Mouse (Mus musculus): ENCODE measurements at regions not wholly inside any gene's neighbourhood (a gene's known extent, or its start where the extent isn't known, plus 50 kb on each side); places are given as distances from the start of the nearest gene placed in this dataset.
A peak's percentile ranks its signal among the peaks of the same experiment; 100 is the strongest.

DNA sequence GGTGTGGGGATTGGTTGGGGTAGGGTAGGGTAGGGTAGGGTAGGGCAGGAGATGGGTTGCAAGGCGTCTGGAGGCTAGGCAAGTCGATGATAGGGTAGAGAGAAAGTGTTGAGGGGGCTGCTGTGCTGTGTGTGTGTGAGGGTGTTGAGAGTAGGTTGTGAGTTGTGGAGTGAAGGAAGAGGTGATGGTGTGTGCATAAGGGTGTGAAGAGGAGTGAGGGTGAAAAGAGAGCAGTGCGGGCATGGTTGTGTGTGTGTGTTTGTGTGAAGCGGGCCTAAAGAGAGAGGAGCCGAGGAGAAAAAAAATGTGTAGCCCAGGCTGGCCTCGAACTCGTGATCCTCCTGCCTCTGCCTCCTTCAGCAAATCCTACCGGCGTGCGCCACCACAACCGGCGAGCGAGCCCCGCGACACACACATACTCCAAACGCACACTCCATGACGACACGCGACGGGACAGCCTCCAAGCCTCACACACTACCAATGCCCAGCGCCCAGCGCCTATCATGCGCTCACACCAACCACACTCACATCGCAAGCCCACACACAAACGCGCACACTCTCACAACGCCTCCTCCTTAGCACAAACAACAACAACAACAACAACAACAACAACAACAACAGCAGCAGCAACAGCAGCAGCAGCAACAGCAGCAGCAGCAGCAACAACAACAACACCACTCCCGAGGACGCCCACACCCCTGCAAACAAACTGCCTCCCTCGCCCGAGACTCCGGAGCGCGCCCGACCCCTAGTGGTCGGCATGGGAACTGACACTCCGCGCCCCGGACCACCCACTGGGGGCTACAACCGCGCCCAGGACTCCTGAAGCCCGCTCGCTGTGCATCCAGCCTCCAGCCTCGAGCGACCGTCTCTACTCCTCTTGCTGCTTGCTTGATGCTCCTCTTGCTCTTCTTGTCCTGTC is 55.6 kb upstream of the Ezh2 start:
- TF ChIP-seq CTCF (conservative IDR thresholded peaks at IDR 0.05; ENCODE audit: low read length) (peak; percentile 83), POU5F1 (IDR thresholded peaks at IDR 0.05; ENCODE audit: borderline replicate concordance, low read length) (no peak), NANOG (IDR thresholded peaks at IDR 0.05; ENCODE audit: borderline replicate concordance, low read length) (no peak)
